Mouse (Mus musculus) heart, adult 9 months (tissue): ENCODE data around the gene Iqce.

Experiments used
- DNase-seq, 2 experiments: peaks; one replicate each; pipeline ENCODE4 v3.0.0; 2022; ENCODE audit warnings: low spot score in 2 of 2

Gene Iqce

GRCm38 (mm10) chr5:140704378-140705251, 2.4 kb upstream of the Iqce start, which contains the start of gene Brat1:
TSS of gene Brat1 (plus strand) at chr5:140705011.
- peak; percentile 100 for DNase-seq

- DNase-seq, result no peak
Measured at GRCm38 (mm10) chr5:140703480-140704377, 1.6 kb upstream of the Iqce start.

- DNase-seq, result peak; percentile 12 to 23
Measured at GRCm38 (mm10) chr5:140702618-140703175, 519 bp upstream of the Iqce start.

GRCm38 (mm10) chr5:140701661-140702060, 517 bp downstream of the Iqce start:
- DNase-seq, result peak in 1 of 2 experiments; percentile 13

GRCm38 (mm10) chr5:140699776-140700175, 2.4 kb downstream of the Iqce start:
- no peak for DNase-seq

- DNase-seq, result no peak
Measured at GRCm38 (mm10) chr5:140695987-140696386, 6.2 kb downstream of the Iqce start.

- no peak for DNase-seq
Measured at GRCm38 (mm10) chr5:140688434-140688833, 13.7 kb downstream of the Iqce start.

GRCm38 (mm10) chr5:140684343-140685148, 17.6 kb downstream of the Iqce start:
- no peak for DNase-seq

GRCm38 (mm10) chr5:140682113-140682512, 20.1 kb downstream of the Iqce start:
- no peak for DNase-seq

- no peak for DNase-seq
Measured at GRCm38 (mm10) chr5:140680950-140681349, 21.2 kb downstream of the Iqce start.

GRCm38 (mm10) chr5:140680051-140680450, 22.1 kb downstream of the Iqce start:
- no peak for DNase-seq

- no peak for DNase-seq
Measured at GRCm38 (mm10) chr5:140677137-140677536, 25.0 kb downstream of the Iqce start.

GRCm38 (mm10) chr5:140675640-140676039, 26.5 kb downstream of the Iqce start:
- DNase-seq, result no peak

GRCm38 (mm10) chr5:140675079-140675478, 27.1 kb downstream of the Iqce start:
- DNase-seq, result no peak

GRCm38 (mm10) chr5:140674036-140674435, 28.1 kb downstream of the Iqce start:
- DNase-seq, result no peak

GRCm38 (mm10) chr5:140672603-140673002, 29.6 kb downstream of the Iqce start:
- DNase-seq, result peak; percentile 47 to 60

- no peak for DNase-seq
Measured at GRCm38 (mm10) chr5:140672115-140672514, 30.1 kb downstream of the Iqce start.

- DNase-seq, result peak in 1 of 2 experiments; percentile 61
Measured at GRCm38 (mm10) chr5:140663621-140664180, 38.5 kb downstream of the Iqce start.

GRCm38 (mm10) chr5:140662741-140663592, 39.2 kb downstream of the Iqce start:
- DNase-seq, result no peak
